Mouse (Mus musculus) natural killer cell, adult 2 months (primary cell): Measurements from ENCODE around the gene Arhgef1.
"Not testable (repeated sequence)": the region's sequence is repeated elsewhere in the genome, so short reads cannot be mapped to it uniquely, and the experiment has no call there.

ENCODE experiments used
- DNase-seq, 2 experiments: peaks; one replicate each; pipeline ENCODE4 v3.0.0; 2022; ENCODE audit warnings: low spot score in 2 of 2

Arhgef1 gene

DNA sequence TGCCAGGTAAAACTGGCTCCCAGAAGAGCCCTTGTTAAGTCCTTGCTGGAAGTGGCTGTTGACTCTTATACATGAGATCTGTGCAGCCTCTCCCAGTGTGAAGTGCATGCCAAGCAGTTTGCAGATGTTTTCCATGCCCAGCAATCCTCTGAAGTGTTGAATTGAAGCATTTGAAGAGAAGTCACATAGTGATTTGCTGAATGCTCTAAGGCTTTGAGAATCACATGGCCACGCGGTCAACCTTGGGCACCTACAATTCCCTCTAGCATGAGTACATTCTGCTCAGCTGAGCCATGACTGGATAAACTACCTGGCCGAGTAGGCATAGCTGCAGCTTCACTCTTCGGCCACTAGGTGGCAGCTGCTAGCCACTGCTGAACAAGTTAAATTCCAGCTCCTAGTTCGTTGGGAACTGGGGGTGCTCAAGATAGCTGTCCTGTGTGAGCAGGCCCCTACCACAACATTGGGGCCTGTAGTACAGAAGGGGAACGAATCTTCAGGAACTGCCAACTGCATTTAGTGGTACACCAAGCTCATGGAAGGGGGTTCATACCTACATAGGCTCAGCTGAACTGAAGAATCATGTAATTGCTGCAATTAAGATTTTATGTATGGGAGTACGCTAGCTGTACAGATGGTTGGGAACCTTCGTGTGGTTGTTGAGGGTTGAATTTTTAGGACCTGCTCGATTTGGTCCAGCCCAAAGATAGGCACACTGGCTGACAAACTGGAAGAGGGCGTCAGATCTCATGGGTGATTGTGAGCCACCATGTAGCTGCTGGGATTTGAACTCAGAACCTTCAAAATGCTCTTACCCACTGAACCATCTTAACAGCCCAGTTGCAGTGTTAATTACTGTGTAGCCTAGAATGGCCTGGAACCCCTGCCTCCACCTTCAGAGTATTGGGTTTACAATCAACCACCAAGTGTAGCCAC lies 12.2 kb upstream of the Arhgef1 start:
- peak; percentile 52 to 74 for DNase-seq

- no peak for DNase-seq
Observed at GRCm38 (mm10) chr7:24891241-24892124, 11.2 kb upstream of the Arhgef1 start.

DNA sequence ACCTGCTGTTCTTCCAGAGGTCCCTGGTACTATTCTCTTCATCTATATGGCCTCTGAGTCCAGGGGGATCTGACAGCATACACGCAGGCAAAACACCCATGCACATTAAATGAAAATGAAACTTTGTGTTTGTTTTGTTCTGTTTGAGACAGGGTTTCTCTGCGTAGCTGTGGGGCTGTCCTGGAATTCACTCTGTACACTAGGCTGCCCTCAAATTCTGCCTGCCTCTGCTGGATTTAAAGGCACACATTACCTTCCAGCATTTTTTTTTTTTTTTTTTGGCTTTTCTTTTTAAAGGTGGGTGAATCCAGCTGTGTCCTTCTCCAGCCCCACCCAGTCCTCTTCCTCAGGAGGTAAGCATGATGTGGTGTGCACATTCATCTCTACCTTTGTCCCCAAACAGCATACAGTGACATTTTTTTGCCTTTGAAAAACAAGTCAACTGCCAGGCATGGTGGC lies 10.6 kb upstream of the Arhgef1 start:
- no peak for DNase-seq

DNA sequence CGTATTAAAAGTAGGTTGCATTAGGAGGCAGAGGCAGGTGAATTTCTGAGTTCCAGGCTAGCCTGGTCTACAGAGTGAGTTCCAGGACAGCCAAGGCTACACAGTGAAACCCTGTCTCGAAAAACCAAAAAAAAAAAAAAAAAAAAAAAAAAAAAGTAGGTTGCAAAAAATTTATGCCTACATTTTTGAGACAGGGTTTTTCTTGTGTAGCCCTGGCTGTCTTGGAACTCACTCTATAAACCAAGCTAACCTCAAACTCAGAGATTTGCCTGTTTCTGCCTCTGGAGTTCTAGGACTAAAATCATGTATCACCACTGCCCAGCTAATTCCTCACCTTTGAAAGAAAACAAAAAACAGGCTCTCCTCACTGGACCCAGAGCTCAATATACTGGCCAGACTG lies 7.0 kb upstream of the Arhgef1 start:
- not testable (repeated sequence) for DNase-seq

- DNase-seq: peak in 1 of 2 experiments; percentile 43
Observed at GRCm38 (mm10) chr7:24896269-24896668, 6.4 kb upstream of the Arhgef1 start.

DNA sequence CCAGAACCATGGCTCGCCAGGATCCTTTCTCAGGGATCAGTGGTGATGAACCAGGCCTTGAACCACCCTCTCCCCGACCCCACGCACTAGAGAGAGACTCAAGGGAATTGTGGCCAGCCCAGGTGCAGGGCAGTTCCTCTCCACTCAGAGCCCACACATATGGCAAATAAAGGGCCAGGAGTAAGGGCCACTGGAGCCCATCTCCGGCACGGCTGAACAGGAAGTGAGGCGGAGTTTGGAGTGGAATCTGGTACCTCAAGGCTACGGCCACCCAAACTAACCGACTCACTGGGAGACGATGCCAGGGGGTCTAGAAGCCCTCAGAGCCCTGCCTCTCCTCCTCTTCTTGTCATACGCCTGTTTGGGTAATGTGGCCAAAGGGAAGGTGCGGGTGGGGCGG lies 5.5 kb upstream of the Arhgef1 start, which contains the start of gene Cd79a:
TSS of gene Cd79a (plus strand) at position 158 of the 400 bp plus-strand sequence.
- peak in 1 of 2 experiments; percentile 86 for DNase-seq

GRCm38 (mm10) chr7:24897959-24898358 lies 4.8 kb upstream of the Arhgef1 start:
- no peak for DNase-seq

- DNase-seq: peak in 1 of 2 experiments; percentile 35
Observed at GRCm38 (mm10) chr7:24901114-24901513, 1.6 kb upstream of the Arhgef1 start.

DNA sequence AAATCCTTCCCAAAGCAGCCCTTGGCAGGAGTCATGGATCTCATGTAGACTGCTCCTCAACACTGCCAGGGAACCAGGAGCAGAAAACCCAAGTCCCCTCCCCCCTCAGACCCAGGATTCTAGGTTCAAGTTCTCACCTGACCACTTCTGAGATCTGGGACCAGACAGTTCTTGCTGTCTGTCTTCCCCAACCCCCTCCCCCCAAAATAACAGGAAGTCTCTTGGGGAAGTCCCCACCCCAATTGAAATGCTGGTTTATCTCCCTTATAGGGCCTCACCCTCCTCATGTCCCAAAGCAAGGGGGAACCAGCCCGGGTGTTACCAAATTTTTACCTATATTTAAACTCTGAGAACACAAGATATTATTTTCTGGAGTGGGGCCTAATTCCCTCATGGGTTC lies 870 bp upstream of the Arhgef1 start:
- peak; percentile 51 to 69 for DNase-seq

DNA sequence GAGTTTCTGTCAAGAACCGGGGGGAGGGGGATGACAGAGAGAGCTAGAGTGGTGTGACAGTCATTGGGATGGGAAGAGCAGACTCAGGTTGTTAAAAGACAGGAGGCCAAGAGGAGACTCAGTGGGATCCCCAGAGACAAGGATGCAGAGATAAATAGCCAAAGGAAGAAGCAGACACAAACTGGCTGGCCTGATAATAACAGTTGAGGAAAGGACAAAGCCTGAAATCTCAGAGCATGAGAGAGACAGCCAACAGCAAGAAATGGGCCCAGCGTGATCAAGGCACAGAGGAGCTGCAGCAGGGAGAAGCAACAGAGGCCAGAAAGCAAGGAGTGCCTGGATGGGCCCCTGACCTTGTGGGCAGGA lies 465 bp upstream of the Arhgef1 start:
- no peak for DNase-seq

DNA sequence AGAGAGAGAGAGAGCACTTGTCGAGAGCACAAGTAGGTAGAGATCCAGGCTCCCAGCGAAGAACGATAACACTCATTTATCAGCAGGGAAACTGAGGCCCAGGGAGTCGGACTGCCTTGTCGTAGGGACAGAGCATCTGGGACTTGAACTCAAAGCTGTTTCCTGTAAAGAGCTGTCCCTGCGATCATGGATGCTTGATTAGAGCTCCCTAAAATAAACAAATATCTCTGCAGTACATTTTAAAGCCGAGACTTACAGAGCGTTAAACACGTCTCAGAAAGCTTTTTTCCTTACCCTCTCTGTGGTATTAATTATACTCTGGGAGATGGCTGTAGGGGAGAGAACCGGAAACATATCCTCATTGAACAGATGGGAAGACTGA lies 723 bp downstream of the Arhgef1 start:
- peak in 1 of 2 experiments; percentile 15 for DNase-seq

GRCm38 (mm10) chr7:24904070-24904483 lies 1.4 kb downstream of the Arhgef1 start:
- DNase-seq: peak; percentile 98

GRCm38 (mm10) chr7:24904936-24905335 lies 2.2 kb downstream of the Arhgef1 start:
- DNase-seq: peak; percentile 73 to 81

GRCm38 (mm10) chr7:24906551-24906950 lies 3.8 kb downstream of the Arhgef1 start:
- DNase-seq: no peak

GRCm38 (mm10) chr7:24907211-24907748 lies 4.6 kb downstream of the Arhgef1 start:
- DNase-seq: peak; percentile 81 to 82

DNA sequence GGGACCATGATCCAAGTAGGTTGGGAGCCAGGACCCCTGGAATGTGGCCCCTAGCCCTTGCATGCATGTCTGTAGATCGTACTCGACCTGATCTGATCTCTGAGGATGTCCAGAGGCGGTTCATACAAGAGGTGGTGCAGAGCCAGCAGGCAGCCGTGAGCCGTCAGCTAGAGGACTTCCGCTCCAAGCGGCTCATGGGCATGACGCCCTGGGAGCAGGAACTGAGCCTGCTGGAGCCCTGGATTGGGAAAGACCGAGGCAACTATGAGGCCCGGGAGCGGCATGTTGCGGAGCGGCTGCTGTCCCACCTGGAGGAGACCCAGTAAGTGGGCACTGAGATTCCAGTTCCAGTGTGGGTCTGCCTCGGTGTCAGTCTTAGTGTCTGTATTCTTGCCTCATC lies 9.8 kb downstream of the Arhgef1 start:
- DNase-seq: no peak

DNA sequence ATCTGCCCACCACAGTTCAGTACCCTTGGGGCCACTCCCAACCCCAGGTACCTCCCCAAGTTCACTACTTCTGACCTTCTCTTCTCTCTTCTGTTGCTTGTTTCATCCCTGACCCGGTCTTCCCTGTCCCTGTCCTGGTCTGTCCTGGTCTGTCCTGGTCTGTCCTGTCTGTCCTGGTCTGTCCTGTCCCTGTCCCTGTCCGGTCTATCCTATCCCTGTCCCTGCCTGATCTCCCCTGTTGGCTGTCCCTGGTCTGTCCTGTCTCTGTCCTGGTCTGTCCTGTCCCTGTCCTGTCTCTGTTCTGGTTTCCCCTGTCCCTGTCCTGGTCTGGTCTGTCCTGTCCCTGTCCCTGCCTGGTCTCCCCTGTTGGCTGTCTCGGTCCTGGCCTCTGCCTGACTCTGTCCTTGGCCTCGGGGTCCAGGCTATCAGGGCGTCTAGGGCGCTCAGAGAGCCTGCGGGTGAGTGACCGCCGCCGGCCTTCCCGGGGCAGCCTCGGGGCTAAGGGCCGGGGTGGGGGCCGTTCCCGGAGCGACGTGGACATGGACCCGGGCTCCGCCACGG lies 16.1 kb downstream of the Arhgef1 start:
- no peak for DNase-seq

DNA sequence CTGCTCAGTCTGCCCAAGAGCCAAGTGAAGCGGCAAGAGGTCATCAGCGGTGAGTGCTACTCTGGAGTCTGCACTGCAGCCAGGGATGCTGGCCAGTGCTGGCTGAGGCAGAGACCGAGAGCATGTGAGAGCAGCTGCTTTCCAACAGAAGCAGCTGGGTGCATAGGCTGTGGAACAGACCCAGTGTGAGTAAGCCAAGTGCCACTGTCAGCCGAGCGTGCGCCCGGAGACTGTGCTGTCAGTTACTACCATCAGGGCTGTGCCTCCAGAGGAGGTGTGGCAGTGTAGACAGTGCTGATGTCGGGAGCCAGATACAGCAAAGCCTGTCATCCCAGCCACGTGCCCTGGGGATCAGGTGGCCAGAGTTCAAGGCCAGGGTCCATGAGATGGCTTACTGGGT lies 17.0 kb downstream of the Arhgef1 start:
- no peak for DNase-seq

GRCm38 (mm10) chr7:24930475-24930874 lies 27.8 kb downstream of the Arhgef1 start:
- no peak for DNase-seq

DNA sequence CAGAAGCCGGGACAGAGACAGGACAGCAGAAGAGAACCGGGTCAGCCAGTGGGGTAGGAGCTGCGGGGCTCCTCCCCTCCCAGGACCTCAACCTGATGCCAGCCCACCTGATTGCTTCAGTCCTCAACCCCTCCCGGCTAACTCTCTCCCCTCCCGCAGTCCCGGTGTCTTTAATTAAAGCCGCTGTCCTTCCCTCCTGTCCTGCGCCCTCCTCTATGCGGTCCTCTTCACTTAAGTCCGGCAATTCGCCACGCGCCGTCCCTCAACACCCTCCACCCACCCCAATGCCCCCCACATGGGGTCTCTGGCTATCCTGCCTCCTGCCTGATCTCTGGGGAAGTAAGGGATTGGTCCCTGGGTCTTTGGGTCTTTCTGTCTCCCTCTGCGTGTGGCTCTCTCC lies 28.9 kb downstream of the Arhgef1 start:
- DNase-seq: no peak

DNA sequence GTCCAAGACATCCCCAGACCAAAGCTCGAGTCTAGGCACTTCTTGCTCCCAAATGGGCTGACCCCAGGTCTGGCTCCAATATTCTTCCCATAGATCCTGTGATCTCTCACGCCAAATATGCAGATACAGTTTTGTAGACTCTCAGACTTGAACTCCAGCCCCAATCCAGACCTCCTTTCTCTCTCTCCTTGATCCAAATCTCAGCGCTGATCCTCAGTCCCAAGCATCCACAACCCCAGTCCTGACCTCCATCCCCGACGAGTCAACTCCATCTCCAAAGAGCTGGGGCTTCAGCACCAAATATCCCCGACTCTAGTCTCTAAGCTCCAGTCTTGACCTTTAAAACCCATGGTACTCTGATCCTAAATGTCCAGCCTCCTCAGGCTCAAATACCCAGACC lies 40.9 kb downstream of the Arhgef1 start:
- DNase-seq: no peak
